In genomic region chr16:11323324-11324051, GRCm38 (mm10) we compare ENCODE assay signal across 8 mouse cellular contexts. TPM values are rescaled to one million over a fixed set of nuclear protein-coding genes. Genes with fewer than 3 reads are reported as not detected.
DNase-seq lines count a peak whose midpoint lies in the region; ATAC-seq and TF ChIP-seq lines count a peak whose summit lies in the region.

No protein-coding gene starts in this region.

- H3K4me2 ChIP-seq in forebrain, embryonic 13.5 days, result peak overlapping the region; percentile 96
- peak overlapping the region; percentile 92 for H3K4me2 ChIP-seq in intestine, embryonic 15.5 days (replicated peaks)
- peak overlapping the region; percentile 98 for H3K4me2 ChIP-seq in liver, embryonic 11.5 days
- H3K4me2 ChIP-seq in neural tube, embryonic 13.5 days, result peak overlapping the region; percentile 87

- WGBS in bone marrow, adult 2 months, result 10% methylated on average over 17 of the region's 17 CpGs
- 8% methylated on average over 17 of the region's 17 CpGs for WGBS in forebrain, embryonic 13.5 days
- 4% methylated on average over 17 of the region's 17 CpGs for WGBS in intestine, embryonic 15.5 days
- WGBS in liver, embryonic 11.5 days, result 10% methylated on average over 17 of the region's 17 CpGs
- WGBS in neural tube, embryonic 13.5 days, result 7% methylated on average over 17 of the region's 17 CpGs

- TF ChIP-seq CTCF in bone marrow, adult 2 months (IDR thresholded peaks at IDR 0.05; ENCODE audit: control insufficient read depth, insufficient read depth, low read length), result no peak

- H3K27ac ChIP-seq in bone marrow, adult 2 months (ENCODE audit: control insufficient read depth, insufficient read depth, low read depth, low read length, poor library complexity), result peak overlapping the region; percentile 37
- peak overlapping the region; percentile 86 for H3K27ac ChIP-seq in forebrain, embryonic 13.5 days
- H3K27ac ChIP-seq in intestine, embryonic 15.5 days, result peak overlapping the region; percentile 74
- H3K27ac ChIP-seq in liver, embryonic 11.5 days (ENCODE audit: low read depth, low read length), result peak overlapping the region; percentile 54; the same call in 1 of the 2 replicates
- peak overlapping the region; percentile 92 for H3K27ac ChIP-seq in neural tube, embryonic 13.5 days (replicated peaks)

- peaks cover 2% of the 10 kb centered on the region; the same call in 1 of the 2 replicates for H3K4me1 ChIP-seq in bone marrow, adult 2 months (ENCODE audit: control insufficient read depth, insufficient read depth, low read length)
- peaks cover 16% of the 10 kb centered on the region for H3K4me1 ChIP-seq in forebrain, embryonic 13.5 days
- H3K4me1 ChIP-seq in intestine, embryonic 15.5 days (replicated peaks), result peaks cover 10% of the 10 kb centered on the region; the same call in 1 of the 2 replicates
- H3K4me1 ChIP-seq in liver, embryonic 11.5 days (replicated peaks; ENCODE audit: control insufficient read depth, insufficient read depth, low read length), result peaks cover 8% of the 10 kb centered on the region
- peaks cover 15% of the 10 kb centered on the region for H3K4me1 ChIP-seq in neural tube, embryonic 13.5 days (replicated peaks)

- H3K9ac ChIP-seq in forebrain, embryonic 13.5 days, result peak overlapping the region; percentile 92
- H3K9ac ChIP-seq in intestine, embryonic 15.5 days, result peak overlapping the region; percentile 81
- peak overlapping the region; percentile 89 for H3K9ac ChIP-seq in liver, embryonic 11.5 days (ENCODE audit: low read depth, low read length)
- H3K9ac ChIP-seq in neural tube, embryonic 13.5 days, result peak overlapping the region; percentile 89

- no peaks in the 10 kb centered on the region for H3K9me3 ChIP-seq in forebrain, embryonic 13.5 days (replicated peaks)
- no peaks in the 10 kb centered on the region for H3K9me3 ChIP-seq in intestine, embryonic 15.5 days
- H3K9me3 ChIP-seq in liver, embryonic 11.5 days (ENCODE audit: control insufficient read depth, low read length), result no peaks in the 10 kb centered on the region
- no peaks in the 10 kb centered on the region for H3K9me3 ChIP-seq in neural tube, embryonic 13.5 days

- no peaks in the 10 kb centered on the region for H3K36me3 ChIP-seq in forebrain, embryonic 13.5 days (ENCODE audit: poor library complexity, severe bottlenecking)
- no peaks in the 10 kb centered on the region for H3K36me3 ChIP-seq in intestine, embryonic 15.5 days
- H3K36me3 ChIP-seq in liver, embryonic 11.5 days (ENCODE audit: control insufficient read depth, insufficient read depth, low read length), result no peaks in the 10 kb centered on the region
- no peaks in the 10 kb centered on the region for H3K36me3 ChIP-seq in neural tube, embryonic 13.5 days

- TF ChIP-seq POLR2A in bone marrow, adult 2 months (IDR thresholded peaks at IDR 0.05; ENCODE audit: borderline replicate concordance, control insufficient read depth, low read depth, low read length), result no peak

- peak; percentile 27 for DNase-seq in urinary bladder, postnatal 14 days (ENCODE audit: low spot score)
- no peak for DNase-seq in urinary bladder, postnatal 10 days (ENCODE audit: low spot score)
- DNase-seq in liver, embryonic 11.5 days (ENCODE audit: low spot score), result peak; percentile 59
- DNase-seq in ovary, postnatal 36 days (ENCODE audit: low spot score), result no peak

- peak overlapping the region; percentile 78 for H3K4me3 ChIP-seq in bone marrow, adult 2 months (replicated peaks; ENCODE audit: control insufficient read depth, low read depth, low read length)
- H3K4me3 ChIP-seq in forebrain, embryonic 13.5 days, result peak overlapping the region; percentile 80
- H3K4me3 ChIP-seq in intestine, embryonic 15.5 days (replicated peaks), result peak overlapping the region; percentile 94
- peak overlapping the region; percentile 90 for H3K4me3 ChIP-seq in liver, embryonic 11.5 days (ENCODE audit: low read depth, low read length)
- peak overlapping the region; percentile 81 for H3K4me3 ChIP-seq in neural tube, embryonic 13.5 days

- H3K27me3 ChIP-seq in forebrain, embryonic 13.5 days, result no peaks in the 10 kb centered on the region
- H3K27me3 ChIP-seq in intestine, embryonic 15.5 days (replicated peaks), result no peaks in the 10 kb centered on the region
- no peaks in the 10 kb centered on the region for H3K27me3 ChIP-seq in liver, embryonic 11.5 days (replicated peaks; ENCODE audit: control insufficient read depth, insufficient read depth, low read length)
- H3K27me3 ChIP-seq in neural tube, embryonic 13.5 days, result no peaks in the 10 kb centered on the region

- no peak; the same call in 1 of the 2 replicates for ATAC-seq in forebrain, embryonic 13.5 days
- ATAC-seq in intestine, embryonic 15.5 days, result peak; percentile 26; the same call in 1 of the 2 replicates
- ATAC-seq in liver, embryonic 11.5 days (replicated peaks; ENCODE audit: low FRiP score), result peak; percentile 44
- ATAC-seq in neural tube, embryonic 13.5 days (ENCODE audit: low read depth), result peak; percentile 64

RNA-seq across cellular contexts. Expression of gene Snx29, which starts 0.8 kb away (rescaled TPM):
- polyA plus RNA-seq in bone marrow, adult 2 months (2011; ENCODE audit: insufficient read depth, insufficient read length, low replicate concordance, missing spikeins), result 14.5 and 24.4 TPM in 2 replicates
- 13.0 and 15.7 TPM in 2 replicates for polyA plus RNA-seq in forebrain, embryonic 13.5 days (2015; fragmentation: Nextera tagmentation; extraction: Ambion mirVana)
- 5.7 and 7.8 TPM in 2 replicates for polyA plus RNA-seq in intestine, embryonic 15.5 days (2015; fragmentation: Nextera tagmentation; extraction: Ambion mirVana)
- polyA plus RNA-seq in liver, embryonic 11.5 days (2014; fragmentation: Nextera tagmentation; extraction: Ambion mirVana), result 4.5 and 5.1 TPM in 2 replicates
- 17.2 and 20.0 TPM in 2 replicates for polyA plus RNA-seq in neural tube, embryonic 13.5 days (2015; fragmentation: Nextera tagmentation; extraction: Ambion mirVana)

RNA-seq across cellular contexts. Expression of gene Tnfrsf17, which starts 9.9 kb away (rescaled TPM):
- 1.2 TPM in 1 of 2 replicates, not detected in the other for polyA plus RNA-seq in bone marrow, adult 2 months (2011; ENCODE audit: insufficient read depth, insufficient read length, low replicate concordance, missing spikeins)
- 0.21 TPM in 1 of 2 replicates, not detected in the other for polyA plus RNA-seq in forebrain, embryonic 13.5 days (2015; fragmentation: Nextera tagmentation; extraction: Ambion mirVana)
- not detected in 2 replicates for polyA plus RNA-seq in intestine, embryonic 15.5 days (2015; fragmentation: Nextera tagmentation; extraction: Ambion mirVana)
- polyA plus RNA-seq in liver, embryonic 11.5 days (2014; fragmentation: Nextera tagmentation; extraction: Ambion mirVana), result not detected in 2 replicates
- polyA plus RNA-seq in neural tube, embryonic 13.5 days (2015; fragmentation: Nextera tagmentation; extraction: Ambion mirVana), result 0.33 TPM in 1 of 2 replicates, not detected in the other

Comparison
In these comparisons a context has a peak if more than half of its experiments do, and no peak if none do; other contexts are left out.
1. DNase-seq: peak in urinary bladder, postnatal 14 days (single experiment) and liver, embryonic 11.5 days (single experiment); none in urinary bladder, postnatal 10 days (single experiment) and ovary, postnatal 36 days (single experiment).
2. H3K27ac ChIP-seq: peak in every context shown above with its lines; median percentile 92 in neural tube, embryonic 13.5 days; 86 in forebrain, embryonic 13.5 days; 74 in intestine, embryonic 15.5 days; 54 in liver, embryonic 11.5 days; 37 in bone marrow, adult 2 months.
3. Peak in every context shown above with its lines, with median percentiles within 50 percentile points of each other: H3K4me3 ChIP-seq, H3K4me2 ChIP-seq and H3K9ac ChIP-seq.